Mouse (Mus musculus) embryo, embryonic 10.5 days (tissue): ENCODE results near the gene Flnb.

Experiments
- DNase-seq: peaks from one replicate; pipeline ENCODE4 v3.0.0-alpha.2; 2015; ENCODE audit warnings: low spot score

The Flnb gene

GRCm38 (mm10) chr14:7945261-7945660 lies 127.5 kb downstream of the Flnb start:
- no peak for DNase-seq

DNA sequence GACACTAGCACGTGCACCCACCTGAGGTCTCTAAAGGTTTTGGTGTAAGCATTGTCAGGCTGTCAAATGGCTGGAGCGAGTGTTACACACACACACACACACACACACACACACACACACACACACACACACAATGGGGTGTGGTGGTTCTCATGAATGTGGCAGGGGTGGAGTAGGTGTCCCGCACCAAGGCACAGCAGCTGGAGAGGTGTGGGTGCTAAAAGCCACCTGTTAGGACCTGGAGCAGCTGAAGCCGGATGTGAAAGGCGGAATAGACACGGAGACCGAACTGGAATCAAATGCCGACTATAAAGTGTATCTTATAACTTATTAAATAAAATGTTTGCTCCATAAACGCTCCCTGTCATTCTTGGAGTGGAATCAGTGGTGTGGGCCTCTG lies 133.5 kb downstream of the Flnb start:
- DNase-seq, result no peak

DNA sequence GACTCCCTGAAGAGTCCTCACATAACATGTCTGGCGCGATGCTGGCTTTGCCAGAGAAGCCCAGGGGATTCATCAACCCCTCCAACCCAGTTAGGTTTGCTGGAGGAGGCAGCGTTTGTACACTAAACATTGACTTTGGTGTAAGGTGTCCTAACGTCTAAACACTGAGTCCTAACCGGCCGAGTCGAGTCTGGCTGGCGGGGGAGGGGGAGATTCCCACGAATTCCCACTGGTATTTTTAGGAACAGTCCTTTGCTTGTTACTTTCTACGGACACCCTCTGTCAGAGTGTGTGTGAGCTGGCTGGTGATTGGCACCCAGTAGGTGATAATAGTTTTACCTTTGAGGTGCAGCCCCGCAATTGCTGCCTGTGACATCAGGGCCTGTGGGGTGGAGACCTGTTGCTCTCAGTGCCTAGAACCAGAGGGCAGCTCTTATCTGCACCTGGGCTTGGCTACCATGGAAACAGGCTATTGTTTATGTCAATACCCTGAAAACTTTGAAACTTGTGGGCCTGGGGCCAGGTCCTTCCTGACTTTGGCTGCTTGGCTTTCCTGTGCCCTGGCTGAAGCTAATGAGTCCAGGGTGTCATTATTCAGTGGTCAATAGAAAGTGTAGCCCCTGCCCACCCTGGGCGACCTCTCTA lies 135.0 kb downstream of the Flnb start:
- DNase-seq, result peak; percentile 55

DNA sequence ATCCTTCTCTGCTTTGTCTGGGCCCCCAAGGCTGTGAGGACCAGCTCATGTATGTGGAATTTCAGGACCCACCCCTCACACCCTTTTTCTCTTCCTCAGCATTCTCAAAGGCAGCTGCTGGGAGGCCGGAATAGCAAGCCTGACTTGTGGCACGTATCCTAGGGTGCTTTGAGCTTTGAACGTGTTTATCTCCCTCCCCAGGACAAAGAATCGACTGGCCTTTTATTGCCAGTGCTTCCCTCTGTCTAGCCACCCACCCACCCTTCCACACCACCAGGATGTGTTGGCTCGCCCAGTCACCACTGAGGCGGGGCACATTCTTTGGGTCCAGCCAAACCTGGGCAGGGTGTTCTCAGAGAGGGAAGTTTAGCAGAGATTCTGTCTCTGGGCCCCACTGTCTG lies 136.3 kb downstream of the Flnb start:
- no peak for DNase-seq

- DNase-seq, result no peak
Observed at GRCm38 (mm10) chr14:7956427-7956826, 138.7 kb downstream of the Flnb start.

- DNase-seq, result peak; percentile 55
Observed at GRCm38 (mm10) chr14:7957049-7957448, 139.3 kb downstream of the Flnb start, which contains the start of gene Gm45521. Gene Gm45521, plus strand, starts transcription at chr14:7957288.

GRCm38 (mm10) chr14:7960616-7961015 lies 142.9 kb downstream of the Flnb start:
- DNase-seq, result peak; percentile 55

DNA sequence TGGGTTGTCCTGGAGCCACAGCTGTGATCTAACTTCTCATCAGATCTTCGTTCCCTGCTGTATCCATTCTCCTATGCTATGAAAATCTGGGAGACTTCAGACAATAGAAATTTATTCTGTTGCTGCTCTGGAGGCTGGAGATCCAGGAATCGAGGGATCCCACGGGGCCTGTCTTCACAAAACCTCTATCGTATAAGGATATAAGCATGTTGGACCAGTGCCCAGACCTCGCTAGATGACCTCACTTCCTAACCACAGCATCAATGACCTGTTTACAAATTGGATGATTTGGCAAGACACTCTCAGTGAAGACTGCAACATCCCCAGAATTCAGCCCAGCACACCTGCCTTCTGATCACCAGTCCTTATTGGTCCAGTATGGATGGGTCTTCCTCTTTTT lies 144.0 kb downstream of the Flnb start:
- DNase-seq, result no peak

GRCm38 (mm10) chr14:7962626-7963025 lies 144.9 kb downstream of the Flnb start:
- no peak for DNase-seq

- no peak for DNase-seq
Observed at GRCm38 (mm10) chr14:7963160-7963559, 145.4 kb downstream of the Flnb start.

DNA sequence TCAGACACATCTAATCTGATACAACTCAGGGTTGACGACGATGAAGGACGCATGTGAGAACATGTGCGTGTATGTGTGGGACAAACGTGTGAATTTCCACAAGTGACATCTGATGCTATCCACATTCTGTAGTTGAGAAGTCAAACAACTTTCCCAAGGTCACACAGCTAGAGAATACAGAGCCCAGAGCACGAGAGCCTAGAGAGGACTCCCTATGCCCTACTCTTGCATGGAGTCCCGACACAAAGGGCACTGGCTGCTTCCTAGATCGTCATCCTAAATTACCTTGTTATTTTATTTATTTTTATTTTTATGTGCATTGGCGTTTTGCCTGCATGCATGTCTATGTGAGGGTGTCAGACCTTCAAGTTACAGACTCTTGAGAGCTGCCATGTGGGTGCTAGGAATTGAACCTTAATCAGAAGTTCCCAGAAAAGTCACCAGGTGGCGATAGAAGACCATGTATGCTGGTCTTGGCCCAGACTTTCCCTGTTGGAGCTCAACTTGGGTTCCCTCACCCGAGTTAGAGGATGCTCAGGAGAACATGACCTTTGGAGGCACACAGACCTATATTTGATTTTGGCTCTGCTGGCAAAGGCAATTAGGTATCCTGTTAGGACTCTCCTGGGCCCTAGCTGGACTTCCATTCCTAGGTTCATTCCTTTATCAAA lies 146.6 kb downstream of the Flnb start:
- DNase-seq, result peak; percentile 91

DNA sequence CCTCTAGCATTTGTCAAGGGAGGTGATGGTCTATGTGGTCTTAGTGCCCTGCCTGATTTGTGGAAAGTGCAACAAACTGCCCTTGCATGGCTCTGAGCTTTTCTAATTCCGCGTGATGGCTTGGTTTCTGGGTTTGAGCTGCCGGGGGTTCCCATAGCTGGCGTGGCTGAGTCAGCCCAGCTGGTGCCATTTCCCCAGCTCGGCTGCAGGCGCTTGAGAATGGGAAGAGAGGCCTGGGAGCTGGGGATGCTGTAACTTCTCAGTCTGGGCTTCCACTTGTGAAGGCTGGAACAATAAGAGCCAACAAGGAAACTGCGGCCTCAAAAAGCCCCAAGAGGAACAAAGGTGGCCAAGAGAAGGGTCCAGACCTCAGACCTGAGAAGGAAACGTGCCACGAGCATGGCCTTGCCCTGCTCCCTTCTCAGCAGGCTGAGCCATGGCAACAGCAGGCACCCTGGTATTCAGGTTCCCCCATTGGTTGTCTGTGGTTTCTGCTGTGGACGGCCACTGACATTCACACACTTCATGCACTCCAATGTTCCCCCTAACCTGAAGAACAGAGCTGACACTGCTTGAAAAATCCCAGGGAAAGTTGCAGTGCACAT lies 154.2 kb downstream of the Flnb start:
- DNase-seq, result no peak

DNA sequence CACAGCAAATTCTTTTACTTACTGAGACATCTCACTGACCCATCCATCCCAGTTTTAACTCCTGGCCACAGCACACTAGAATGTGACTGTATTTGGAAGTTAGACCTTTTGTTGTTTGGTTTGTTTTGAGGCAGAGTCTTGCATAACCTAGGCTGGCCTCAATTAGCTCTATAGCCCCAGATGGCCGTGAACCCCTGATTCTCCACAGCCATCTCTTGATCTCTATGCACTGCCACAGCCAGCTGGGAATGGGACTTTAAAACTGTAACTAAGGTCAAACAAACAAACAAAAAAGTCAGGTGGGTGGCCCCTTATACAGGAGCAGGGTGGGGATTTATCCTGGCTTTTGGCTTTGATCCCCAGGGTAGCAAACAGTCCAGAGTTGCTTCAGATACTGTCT lies 156.9 kb downstream of the Flnb start:
- no peak for DNase-seq

GRCm38 (mm10) chr14:7975177-7975576 lies 157.4 kb downstream of the Flnb start:
- no peak for DNase-seq

DNA sequence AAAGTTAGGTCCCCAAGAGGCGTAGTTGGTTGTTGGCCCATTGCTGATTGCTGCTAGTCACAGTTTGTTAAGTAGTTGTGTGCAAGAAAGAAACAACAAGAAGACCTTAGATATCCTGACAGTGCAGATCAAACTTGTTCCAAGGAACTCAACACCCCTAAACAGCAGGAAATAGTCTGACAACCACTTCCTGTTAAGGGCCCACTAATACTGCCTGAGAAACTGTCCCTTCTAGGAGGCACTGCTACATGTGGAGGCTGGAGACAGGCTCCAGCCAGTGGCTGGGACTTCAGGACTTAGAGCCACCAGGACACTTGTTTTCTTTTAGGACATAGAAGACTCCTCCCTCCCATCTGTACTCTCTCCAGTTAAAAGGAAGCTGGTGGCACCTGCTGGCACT lies 159.7 kb downstream of the Flnb start:
- DNase-seq, result no peak

- no peak for DNase-seq
Observed at GRCm38 (mm10) chr14:7978183-7978582, 160.4 kb downstream of the Flnb start.

GRCm38 (mm10) chr14:7981226-7981625 lies 163.5 kb downstream of the Flnb start:
- DNase-seq, result no peak

DNA sequence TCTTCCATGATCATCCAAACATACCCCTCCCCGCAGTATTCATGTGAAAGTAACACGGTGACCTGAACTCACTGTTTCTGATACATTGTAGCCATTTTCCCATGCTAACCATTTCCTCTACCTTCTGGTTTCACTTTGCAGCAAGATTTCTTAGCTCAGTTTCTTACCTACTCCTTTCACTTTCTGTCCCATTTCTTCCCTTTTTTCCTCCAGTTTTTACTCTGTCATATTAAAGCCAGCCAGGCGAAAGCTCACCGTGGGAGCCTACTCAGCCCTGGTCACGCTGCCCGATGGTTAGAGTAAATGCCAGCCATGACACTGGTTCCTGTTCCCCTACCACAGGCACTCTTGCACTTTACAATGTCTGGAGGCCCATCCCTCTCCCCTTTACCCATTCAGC lies 169.2 kb downstream of the Flnb start:
- no peak for DNase-seq

- DNase-seq, result no peak
Observed at GRCm38 (mm10) chr14:7989371-7989770, 171.6 kb downstream of the Flnb start.

- no peak for DNase-seq
Observed at GRCm38 (mm10) chr14:7989961-7990360, 172.2 kb downstream of the Flnb start.

GRCm38 (mm10) chr14:7991108-7991776 lies 173.5 kb downstream of the Flnb start:
- peak; percentile 39 for DNase-seq

- no peak for DNase-seq
Observed at GRCm38 (mm10) chr14:7992158-7992557, 174.4 kb downstream of the Flnb start.

GRCm38 (mm10) chr14:7994271-7994767 lies 176.6 kb downstream of the Flnb start, which contains the start of gene Dnase1l3:
Gene Dnase1l3, minus strand, starts transcription at chr14:7994573.
- DNase-seq, result peak; percentile 19
